Mouse (Mus musculus) lung, postnatal 0 days (tissue): Measurements from ENCODE around the gene Ccr7.

Experiments
- CTCF ChIP-seq: IDR thresholded peaks from 2 replicates; pipeline ENCODE4 v1.5.1; 2016; ENCODE audit warnings: antibody characterized with exemption, mild to moderate bottlenecking
- EP300 ChIP-seq: IDR thresholded peaks from 2 replicates; pipeline ENCODE4 v1.6.1; 2016; ENCODE audit warnings: antibody characterized with exemption, mild to moderate bottlenecking, control low read depth

GRCm38 (mm10) chr11:99151333-99151930 lies 3.4 kb downstream of the Ccr7 start:
- TF ChIP-seq EP300: no peak
- TF ChIP-seq CTCF: no peak
